ENCODE assay signal across 1 mouse cellular context in the genomic region with DNA sequence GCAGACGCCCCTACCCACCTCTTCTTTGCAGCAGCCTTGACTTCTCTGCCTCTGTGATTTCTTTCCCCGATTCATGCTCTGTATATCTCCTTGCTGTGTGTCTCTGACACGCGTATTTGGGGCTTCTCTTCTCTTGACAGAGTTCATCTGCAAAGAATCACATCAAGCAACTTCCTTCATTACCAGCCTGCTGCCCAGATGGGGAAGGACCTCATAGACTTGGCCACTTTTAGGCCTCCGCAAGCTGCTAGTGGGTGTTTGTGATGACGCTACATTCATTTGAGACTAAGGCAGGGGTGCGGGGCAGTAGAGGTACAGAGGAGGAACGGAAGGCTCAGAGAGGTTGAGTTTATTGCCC.
TF ChIP-seq lines count a peak whose summit lies in the region.

No protein-coding gene starts in this region.

TF ChIP-seq in MEL, 35 proteins besides CTCF, POLR2A, EP300 and RAD21:
- TF ChIP-seq GABPA (IDR thresholded peaks at IDR 0.05; ENCODE audit: low read depth, low read length) (no peak), SIN3A (IDR thresholded peaks at IDR 0.05; ENCODE audit: low read length) (no peak), POLR2AphosphoS2 (IDR thresholded peaks at IDR 0.05; ENCODE audit: low read length) (no peak), BHLHE40 (IDR thresholded peaks at IDR 0.05; ENCODE audit: borderline replicate concordance, low read depth, low read length) (no peak), ZNF384 (IDR thresholded peaks at IDR 0.05; ENCODE audit: low read depth, low read length) (no peak), MAX (IDR thresholded peaks at IDR 0.05; ENCODE audit: low read length) (no peak), USF1 (IDR thresholded peaks at IDR 0.05; ENCODE audit: low read depth, low read length) (no peak), TAL1 (IDR thresholded peaks at IDR 0.05; ENCODE audit: low read length) (no peak), MAFK (IDR thresholded peaks at IDR 0.05; ENCODE audit: borderline replicate concordance, low read depth, low read length) (no peak), SMC3 (IDR thresholded peaks at IDR 0.05; ENCODE audit: low read depth, low read length) (no peak), RCOR1 (IDR thresholded peaks at IDR 0.05; ENCODE audit: low read depth, low read length) (no peak), TBP (IDR thresholded peaks at IDR 0.05; ENCODE audit: low read depth, low read length) (no peak)
TF ChIP-seq in MEL: peak in this region for 0.
